Mouse (Mus musculus): Measurements from ENCODE around the gene Prss29. TPM values are rescaled to one million over a fixed set of nuclear protein-coding genes. Genes with fewer than 3 reads are reported as not detected.

Gene Prss29
- not detected for polyA plus RNA-seq (2017; shearing (Covaris generic))

GRCm38 (mm10) chr17:25318354-25318753 is at the start of gene Prss29:
Gene Prss29, plus strand, starts transcription at chr17:25318654.

GRCm38 (mm10) chr17:25274571-25275346 is 43.7 kb upstream of the Prss29 start, which contains the start of gene Ube2i:
Gene Ube2i, minus strand, starts transcription at chr17:25274622.

DNA sequence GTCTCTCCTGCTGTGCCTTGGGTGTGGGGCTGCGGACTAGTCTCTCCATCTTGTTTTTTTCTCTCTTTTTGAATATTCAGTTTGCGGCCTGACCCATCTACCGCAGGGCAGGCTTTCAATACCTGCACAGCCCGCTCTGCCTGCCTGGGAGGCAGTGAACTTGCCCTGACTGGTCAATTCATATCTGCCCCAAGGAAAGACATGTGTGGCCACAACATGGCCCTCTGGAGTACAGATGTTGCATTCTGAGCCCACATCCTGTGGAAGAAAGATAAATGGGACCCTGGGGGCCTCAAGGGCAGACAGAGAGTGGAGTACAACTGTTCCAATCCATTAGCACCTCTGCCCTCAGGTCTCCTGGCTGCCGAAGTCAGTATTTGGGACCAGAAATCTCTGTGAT is 20.4 kb upstream of the Prss29 start, which contains the start of gene Prss34:
Gene Prss34, plus strand, starts transcription at position 301 of the 400 bp plus-strand sequence.

DNA sequence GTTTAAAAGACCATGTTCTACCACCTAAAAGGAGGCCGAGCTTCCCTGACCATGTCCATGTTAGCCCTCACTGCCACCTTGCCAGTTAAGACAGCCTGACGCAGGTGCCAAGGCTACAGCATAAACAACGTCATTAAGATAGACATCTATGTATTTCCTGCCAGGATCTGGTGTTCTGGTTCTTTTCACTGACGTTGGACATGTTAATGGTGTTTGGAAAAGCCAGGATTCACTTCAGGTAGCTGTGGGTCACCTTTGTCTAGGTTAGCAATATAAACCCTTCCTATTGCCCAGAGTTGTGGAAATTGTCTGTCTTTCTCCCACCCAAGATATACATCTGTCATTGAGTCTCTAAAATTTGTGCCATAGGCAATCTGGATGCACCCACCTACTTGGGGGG is 10.1 kb upstream of the Prss29 start, which contains the start of gene Prss28:
Gene Prss28, plus strand, starts transcription at position 301 of the 400 bp plus-strand sequence.

DNA sequence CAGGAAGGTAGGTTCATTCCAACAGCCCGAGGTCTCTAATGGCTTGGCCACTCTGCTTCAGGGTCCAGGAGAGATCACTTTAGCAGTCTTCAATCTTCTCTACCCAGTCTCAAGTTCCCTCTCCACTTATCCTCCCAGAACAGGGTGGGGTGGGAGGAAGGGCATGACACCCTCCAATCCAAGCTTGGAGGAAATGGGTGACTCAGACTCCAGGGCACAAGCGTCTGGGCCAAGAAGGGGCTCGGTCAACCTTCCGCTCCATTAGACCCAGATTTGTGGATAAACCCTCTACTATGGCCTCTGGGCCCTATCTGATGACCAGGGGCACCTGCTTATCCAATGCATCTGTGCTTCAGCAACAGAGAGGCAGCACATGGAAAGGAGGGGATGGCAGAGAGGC is 27.0 kb downstream of the Prss29 start, which contains the start of gene Tpsab1:
Gene Tpsab1, minus strand, starts transcription at position 101 of the 400 bp plus-strand sequence.

DNA sequence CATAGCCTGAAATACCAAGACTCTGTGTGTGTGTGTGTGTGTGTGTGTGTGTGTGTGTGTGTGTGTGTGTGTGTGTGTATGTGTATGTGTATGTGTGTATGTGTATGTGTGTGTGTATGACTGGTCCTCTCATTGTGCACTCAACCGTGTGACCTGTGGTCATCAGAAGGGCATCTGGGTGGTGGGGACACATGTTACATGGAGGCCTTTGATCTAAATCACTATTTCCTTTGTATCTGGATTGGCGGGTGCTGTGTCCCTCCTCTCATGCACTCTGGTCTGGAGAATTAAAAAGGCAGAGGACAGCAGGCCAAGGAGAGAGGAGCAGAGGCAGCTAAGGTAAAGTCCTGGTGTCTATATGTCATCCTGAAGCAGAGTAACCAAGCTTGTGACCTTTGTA is 47.6 kb downstream of the Prss29 start, which contains the start of gene Tpsb2:
Gene Tpsb2, plus strand, starts transcription at position 301 of the 400 bp plus-strand sequence.

GRCm38 (mm10) chr17:25368973-25369372 is 50.5 kb downstream of the Prss29 start, which contains the start of gene Tpsg1:
Gene Tpsg1, plus strand, starts transcription at chr17:25369273.

Other genes with a start within 250 kb of the Prss29 start
- 1.3 TPM for gene Tmem204, start 235.1 kb upstream of the Prss29 start, polyA plus RNA-seq (2017; shearing (Covaris generic))
- gene Telo2, start 202.7 kb upstream of the Prss29 start, polyA plus RNA-seq (2017; shearing (Covaris generic)): 39.0 TPM
- not detected for gene Ptx4, start 197.9 kb upstream of the Prss29 start, polyA plus RNA-seq (2017; shearing (Covaris generic))
- 49.9 TPM for gene Clcn7, start 185.3 kb upstream of the Prss29 start, polyA plus RNA-seq (2017; shearing (Covaris generic))
- not detected for gene Ccdc154, start 156.2 kb upstream of the Prss29 start, polyA plus RNA-seq (2017; shearing (Covaris generic))
- gene Gm38655, start 143.2 kb upstream of the Prss29 start, polyA plus RNA-seq (2017; shearing (Covaris generic)): not detected
- gene BC003965, start 134.1 kb upstream of the Prss29 start, polyA plus RNA-seq (2017; shearing (Covaris generic)): 32.7 TPM
- gene Unkl, start 130.3 kb upstream of the Prss29 start, polyA plus RNA-seq (2017; shearing (Covaris generic)): 44.1 TPM
- gene Gnptg, start 78.5 kb upstream of the Prss29 start, polyA plus RNA-seq (2017; shearing (Covaris generic)): 106 TPM
- 34.7 TPM for gene Tsr3, start 78.5 kb upstream of the Prss29 start, polyA plus RNA-seq (2017; shearing (Covaris generic))
- 30.7 TPM for gene Baiap3, start 62.3 kb upstream of the Prss29 start, polyA plus RNA-seq (2017; shearing (Covaris generic))
- gene Ube2i, start 44.0 kb upstream of the Prss29 start, polyA plus RNA-seq (2017; shearing (Covaris generic)): 541 TPM
- gene Prss34, start 20.3 kb upstream of the Prss29 start, polyA plus RNA-seq (2017; shearing (Covaris generic)): not detected
- not detected for gene Prss28, start 10.0 kb upstream of the Prss29 start, polyA plus RNA-seq (2017; shearing (Covaris generic))
- not detected for gene Tpsab1, start 26.9 kb downstream of the Prss29 start, polyA plus RNA-seq (2017; shearing (Covaris generic))
- gene Tpsb2, start 47.7 kb downstream of the Prss29 start, polyA plus RNA-seq (2017; shearing (Covaris generic)): not detected
- not detected for gene Tpsg1, start 50.6 kb downstream of the Prss29 start, polyA plus RNA-seq (2017; shearing (Covaris generic))
- gene Cacna1h, start 115.1 kb downstream of the Prss29 start, polyA plus RNA-seq (2017; shearing (Covaris generic)): not detected
- gene Tekt4, start 136.0 kb downstream of the Prss29 start, polyA plus RNA-seq (2017; shearing (Covaris generic)): not detected
- gene Sstr5, start 178.6 kb downstream of the Prss29 start, polyA plus RNA-seq (2017; shearing (Covaris generic)): not detected